Mouse (Mus musculus) lung, embryonic 14.5 days (tissue): Measurements from ENCODE around the gene Itga8. TPM values are rescaled to one million over a fixed set of nuclear protein-coding genes. Genes with fewer than 3 reads are reported as not detected.

Source experiments
- ATAC-seq: fragments of 200-750 bp; cut with Nextera tagmentation; 2 replicates; pipeline ENCODE4 v1.8.0; 2017; ENCODE audit warnings: mild to moderate bottlenecking, moderate TSS enrichment, moderate library complexity; ENCODE audit not compliant: insufficient read depth
- DNase-seq: peaks from one replicate; pipeline ENCODE4 v3.0.0-alpha.2; 2015
- H3K27ac ChIP-seq: fragments of 300-500 bp; sonication (generic); 2 replicates; pipeline ENCODE4 v1.5.1; 2014; ENCODE audit warnings: low read depth, mild to moderate bottlenecking, moderate library complexity
- H3K27me3 ChIP-seq: fragments of 300-500 bp; sonication (generic); 2 replicates; pipeline ENCODE4 v1.6.1; 2014; ENCODE audit warnings: low read length, control low read depth; ENCODE audit not compliant: insufficient read depth
- H3K36me3 ChIP-seq: fragments of 300-500 bp; sonication (generic); 2 replicates; pipeline ENCODE4 v1.6.1; 2014; ENCODE audit warnings: control low read depth; ENCODE audit not compliant: insufficient read depth
- H3K4me1 ChIP-seq: fragments of 300-500 bp; sonication (generic); 2 replicates; pipeline ENCODE4 v1.6.1; 2014; ENCODE audit warnings: antibody characterized with exemption, control low read depth; ENCODE audit not compliant: insufficient read depth
- H3K4me2 ChIP-seq: fragments of 300-500 bp; sonication (generic); 2 replicates; pipeline ENCODE4 v1.6.1; 2014; ENCODE audit warnings: mild to moderate bottlenecking
- H3K4me3 ChIP-seq: fragments of 300-500 bp; sonication (generic); 2 replicates; pipeline ENCODE4 v1.5.1; 2014; ENCODE audit warnings: low read depth, low read length
- H3K9ac ChIP-seq: fragments of 300-500 bp; sonication (generic); 2 replicates; pipeline ENCODE4 v1.6.1; 2014
- H3K9me3 ChIP-seq: fragments of 300-500 bp; sonication (generic); 2 replicates; pipeline ENCODE4 v1.6.1; 2016; ENCODE audit warnings: low read depth, low read length, control low read depth
- CTCF ChIP-seq: IDR thresholded peaks from 2 replicates; pipeline ENCODE4 v1.5.1; 2016; ENCODE audit warnings: antibody characterized with exemption, low read depth
- WGBS: fragments of 180-500 bp; shearing (Covaris S2); extraction: QIAGEN DNeasy Blood & Tissue Kit; methylation state at CpG from one replicate; pipeline ENCODE4 v1.1.7; 2014; 5-methylcytosine and 5-hydroxymethylcytosine counted together
- polyA plus RNA-seq: library from polyadenylated mRNA; unstranded; fragments of >200 nt; fragmentation: Nextera tagmentation; extraction: Ambion mirVana; gene quantifications from 2 replicates; pipeline ENCODE4 v1.2.1, GENCODE M21; 2014

Gene Itga8
- polyA plus RNA-seq, 1 experiment from 2014 or later = 42.6 TPM

DNA sequence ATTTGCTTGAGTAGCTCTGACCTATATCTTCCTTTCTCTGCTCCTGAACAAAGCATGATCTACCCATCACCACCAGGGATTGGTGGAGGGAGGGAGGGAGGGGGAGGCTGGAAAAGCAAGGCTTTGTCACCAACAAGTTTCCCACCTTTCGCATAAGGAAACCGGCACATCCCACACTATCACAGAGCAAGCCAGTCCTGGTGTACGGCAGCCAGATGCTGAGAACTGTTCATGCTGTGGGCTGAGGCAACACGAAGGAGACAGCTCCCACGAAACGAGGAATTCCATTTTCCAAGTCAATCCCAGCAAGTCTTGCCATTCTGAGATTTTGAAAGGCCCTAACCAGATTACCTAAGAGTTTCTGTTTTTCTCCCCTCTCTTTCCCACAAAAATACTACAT, 6.6 kb downstream of the Itga8 start:
- no peak for DNase-seq
- Histone ChIP-seq H3K4me2 (no peak overlapping the region), H3K4me1 (no peaks in the 10 kb centered on the region), H3K36me3 (no peaks in the 10 kb centered on the region), H3K9ac (no peak overlapping the region), H3K27ac (no peak overlapping the region), H3K4me3 (no peak overlapping the region), H3K9me3 (no peaks in the 10 kb centered on the region), H3K27me3 (no peaks in the 10 kb centered on the region)
- no peak for ATAC-seq
- WGBS = 84% methylated on average over 6 of the region's 6 CpGs
- TF ChIP-seq CTCF = no peak

DNA sequence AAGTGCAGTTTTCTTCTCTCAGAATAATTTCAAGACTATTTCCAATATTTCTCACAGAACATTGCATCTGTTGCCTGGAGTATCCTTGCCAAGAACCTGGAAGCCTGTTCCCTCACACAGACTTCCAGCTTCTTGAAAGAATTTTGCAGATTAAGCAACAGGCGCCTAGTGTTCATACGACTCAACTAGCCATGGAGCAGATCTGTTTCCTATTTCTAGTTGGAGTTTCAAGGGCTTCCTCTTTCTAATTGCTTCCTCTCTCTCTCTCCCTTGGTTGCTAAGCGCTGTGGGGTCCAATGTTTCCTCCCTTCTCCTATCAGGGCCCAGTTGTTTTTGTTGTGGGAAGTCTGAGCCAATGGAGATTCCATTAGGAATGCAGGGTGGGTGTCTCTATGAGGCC, 7.7 kb downstream of the Itga8 start:
- Histone ChIP-seq H3K9me3 (no peaks in the 10 kb centered on the region), H3K36me3 (no peaks in the 10 kb centered on the region), H3K4me2 (no peak overlapping the region), H3K27ac (no peak overlapping the region), H3K4me3 (no peak overlapping the region), H3K27me3 (no peaks in the 10 kb centered on the region), H3K9ac (no peak overlapping the region), H3K4me1 (no peaks in the 10 kb centered on the region)
- 54% methylated on average over 3 of the region's 3 CpGs for WGBS
- DNase-seq (peak; percentile 47), ATAC-seq (peak; percentile 60)
- TF ChIP-seq CTCF = no peak

DNA sequence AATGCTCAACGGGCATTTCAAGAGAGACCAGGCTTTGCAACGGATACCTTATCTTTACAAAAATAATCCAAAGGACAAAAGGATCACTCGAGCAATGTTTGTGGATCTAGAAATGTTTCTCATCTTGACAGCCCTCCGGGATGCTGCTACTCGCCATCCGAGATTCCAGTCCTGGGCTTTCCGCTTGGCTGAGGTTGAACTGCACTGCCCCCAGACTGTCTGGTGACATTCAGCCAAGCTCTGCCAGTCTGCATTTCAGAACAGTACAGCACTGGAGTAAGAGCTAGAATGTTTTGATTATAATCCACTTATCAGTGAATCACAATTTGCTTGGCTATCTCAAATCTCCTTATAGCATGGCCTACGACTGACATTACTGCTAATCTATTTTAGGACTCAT, 8.3 kb downstream of the Itga8 start:
- H3K27me3 ChIP-seq = no peaks in the 10 kb centered on the region
- H3K9me3 ChIP-seq = no peaks in the 10 kb centered on the region
- TF ChIP-seq CTCF = no peak
- H3K27ac ChIP-seq = no peak overlapping the region
- no peak overlapping the region for H3K4me2 ChIP-seq
- WGBS = 47% methylated on average over 8 of the region's 8 CpGs
- H3K4me1 ChIP-seq = no peaks in the 10 kb centered on the region
- H3K36me3 ChIP-seq = no peaks in the 10 kb centered on the region
- H3K9ac ChIP-seq = no peak overlapping the region
- DNase-seq (no peak), ATAC-seq (no peak)
- no peak overlapping the region for H3K4me3 ChIP-seq

DNA sequence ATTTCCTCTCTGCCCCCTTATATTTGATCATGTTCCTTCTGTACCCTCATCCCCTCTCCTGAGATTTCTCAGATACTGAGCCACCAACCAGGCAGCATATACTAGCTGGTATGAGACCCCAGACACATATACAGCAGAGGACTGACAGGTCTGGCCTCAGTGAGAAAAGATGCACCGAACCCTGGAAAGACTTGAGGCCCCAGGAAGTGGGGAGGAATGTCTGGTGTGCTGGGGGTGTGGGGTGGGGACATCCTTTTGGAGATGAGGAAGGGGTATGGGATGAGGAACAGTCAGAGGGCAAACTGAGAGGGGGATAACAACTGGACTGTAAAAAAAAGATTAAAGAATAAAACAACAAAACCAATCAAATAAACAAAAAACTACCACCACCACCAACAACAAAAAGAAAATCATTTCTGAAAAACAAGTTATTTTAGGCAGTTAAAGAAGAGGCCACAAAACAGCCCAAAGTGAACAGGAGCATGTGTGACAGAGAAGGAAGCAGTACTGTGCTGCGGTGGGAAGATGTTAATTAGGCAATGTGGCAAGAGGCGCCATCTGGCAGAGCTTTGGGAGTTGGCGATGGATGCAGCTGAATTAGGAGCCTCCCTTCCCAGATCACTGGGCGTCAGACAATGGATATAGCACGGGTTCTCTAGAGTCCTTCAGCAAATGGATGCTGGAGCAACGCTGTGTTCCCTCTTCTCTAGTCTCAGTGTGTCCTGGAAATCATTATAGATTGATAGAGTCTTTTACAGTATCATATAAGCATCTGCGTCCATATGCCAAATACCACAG, 9.5 kb downstream of the Itga8 start:
- H3K27ac ChIP-seq = no peak overlapping the region
- no peak for TF ChIP-seq CTCF
- ATAC-seq = no peak
- no peak overlapping the region for H3K4me2 ChIP-seq
- H3K27me3 ChIP-seq = no peaks in the 10 kb centered on the region
- H3K4me3 ChIP-seq = no peak overlapping the region
- no peaks in the 10 kb centered on the region for H3K36me3 ChIP-seq
- H3K4me1 ChIP-seq = no peaks in the 10 kb centered on the region
- DNase-seq = no peak
- no peak overlapping the region for H3K9ac ChIP-seq
- H3K9me3 ChIP-seq = no peaks in the 10 kb centered on the region
- WGBS = 57% methylated on average over 8 of the region's 8 CpGs

DNA sequence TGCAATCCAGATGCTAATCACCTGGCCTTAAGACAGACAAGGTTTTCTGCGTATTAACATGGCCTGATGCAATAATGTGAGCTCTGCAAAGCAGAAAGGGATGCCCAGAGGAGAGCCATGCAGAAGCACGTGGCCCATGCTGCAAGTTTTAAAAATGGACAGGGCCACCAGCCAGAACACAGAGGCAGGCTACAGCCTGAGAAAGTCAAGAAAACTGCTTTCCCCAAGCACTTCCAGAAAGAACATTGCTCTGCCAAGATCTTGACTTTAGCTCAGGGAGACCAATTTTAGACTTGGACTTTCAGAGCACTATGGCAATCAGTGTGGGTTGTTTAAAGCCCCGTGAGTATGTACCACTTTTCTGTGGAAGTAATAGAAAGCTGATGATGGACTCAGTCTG, 11.5 kb downstream of the Itga8 start:
- Histone ChIP-seq H3K9me3 (no peaks in the 10 kb centered on the region), H3K9ac (no peak overlapping the region), H3K27ac (no peak overlapping the region), H3K4me1 (no peaks in the 10 kb centered on the region), H3K36me3 (no peaks in the 10 kb centered on the region), H3K4me2 (no peak overlapping the region), H3K27me3 (no peaks in the 10 kb centered on the region), H3K4me3 (no peak overlapping the region)
- 83% methylated on average over 3 of the region's 3 CpGs for WGBS
- DNase-seq = no peak
- TF ChIP-seq CTCF = no peak
- no peak for ATAC-seq

DNA sequence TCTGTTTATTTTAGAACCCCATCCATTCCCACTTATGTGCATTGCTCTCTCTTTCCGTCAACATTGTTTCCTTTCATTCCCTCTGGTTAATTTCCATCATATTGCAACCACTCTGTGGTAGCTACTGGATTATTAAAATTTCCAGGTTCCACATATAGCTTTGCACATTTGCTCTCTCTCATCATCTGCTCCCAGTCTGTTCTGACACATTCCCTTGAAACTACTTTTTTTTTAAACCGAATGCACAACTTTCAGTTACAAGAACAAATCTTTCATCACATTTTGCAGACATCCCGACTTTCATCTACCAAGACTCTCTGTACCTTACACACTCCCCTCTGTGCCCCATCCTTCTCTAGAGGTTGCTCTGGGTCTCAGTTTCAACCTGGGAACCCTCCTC, 13.9 kb downstream of the Itga8 start:
- Histone ChIP-seq H3K9me3 (no peaks in the 10 kb centered on the region), H3K27ac (no peak overlapping the region), H3K4me1 (no peaks in the 10 kb centered on the region), H3K4me2 (no peak overlapping the region), H3K4me3 (no peak overlapping the region), H3K36me3 (no peaks in the 10 kb centered on the region), H3K27me3 (no peaks in the 10 kb centered on the region), H3K9ac (no peak overlapping the region)
- no peak for ATAC-seq
- no peak for DNase-seq
- no peak for TF ChIP-seq CTCF
- WGBS = 74% methylated on average over 3 of the region's 3 CpGs

DNA sequence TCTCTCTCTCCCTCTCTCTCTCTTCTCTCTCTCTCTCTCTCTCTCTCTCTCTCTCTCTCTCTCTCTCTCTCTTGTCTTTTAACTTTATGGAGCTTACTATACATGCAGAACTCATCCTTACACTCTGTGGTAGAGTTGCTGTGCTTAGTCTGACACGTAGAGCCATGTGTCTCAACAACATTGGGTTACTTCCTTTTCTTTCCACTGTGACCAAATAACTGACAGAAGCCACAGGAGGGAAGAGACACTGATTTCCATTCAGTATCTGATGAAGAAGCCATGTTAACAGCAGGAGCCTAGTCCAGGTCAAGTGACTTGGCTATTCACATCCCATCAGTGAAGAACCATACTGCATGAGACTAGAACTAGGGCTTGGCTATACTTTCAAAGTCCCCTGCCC, 21.1 kb downstream of the Itga8 start:
- ATAC-seq = no peak
- WGBS = 96% methylated on average over 1 of the region's 1 CpGs

More for the DNA sequence above, 21.1 kb downstream of the Itga8 start:
- no peak overlapping the region for H3K4me3 ChIP-seq
- H3K27ac ChIP-seq = no peak overlapping the region
- H3K9me3 ChIP-seq = no peaks in the 10 kb centered on the region
- no peak overlapping the region for H3K4me2 ChIP-seq
- no peak overlapping the region for H3K9ac ChIP-seq
- no peak for DNase-seq
- no peak for TF ChIP-seq CTCF
- no peaks in the 10 kb centered on the region for H3K27me3 ChIP-seq
- H3K4me1 ChIP-seq = no peaks in the 10 kb centered on the region
- H3K36me3 ChIP-seq = no peaks in the 10 kb centered on the region
